Mouse (Mus musculus) liver, embryonic 14.5 days (tissue): ENCODE measurements around the gene Ncam1. TPM values are rescaled to one million over a fixed set of nuclear protein-coding genes. Genes with fewer than 3 reads are reported as not detected.

Experiments
- ATAC-seq: fragments of 200-750 bp; cut with Nextera tagmentation; 2 replicates; pipeline ENCODE4 v1.8.0; 2017; ENCODE audit warnings: moderate number of reproducible peaks, mild to moderate bottlenecking, moderate library complexity; ENCODE audit not compliant: insufficient read depth
- DNase-seq, 3 experiments: peaks; one replicate each; pipeline ENCODE4 v3.0.0-alpha.2; 2012 to 2013; ENCODE audit warnings: low read depth in 3 of 3, low spot score in 3 of 3
- H3K27ac ChIP-seq: fragments of 300-500 bp; sonication (generic); 2 replicates; pipeline ENCODE4 v1.5.1; 2014; ENCODE audit warnings: moderate library complexity, mild to moderate bottlenecking, control low read depth, inconsistent platforms
- H3K27me3 ChIP-seq: fragments of 300-500 bp; sonication (generic); 2 replicates; pipeline ENCODE4 v1.6.1; 2014; ENCODE audit warnings: mild to moderate bottlenecking, low read length, moderate library complexity; ENCODE audit not compliant: control insufficient read depth, insufficient read depth
- H3K36me3 ChIP-seq: fragments of 300-500 bp; sonication (generic); replicated peaks from 2 replicates; pipeline ENCODE4 v1.6.1; 2014; ENCODE audit warnings: low read depth; ENCODE audit not compliant: control insufficient read depth, insufficient read depth
- H3K4me1 ChIP-seq, 2 experiments: fragments of 200-500 bp in 1 of 2; fragments of 300-500 bp in 1 of 2; sonication (generic) in 1 of 2; replicated peaks; 2 replicates each; pipeline ENCODE4 v1.6.1; 2012 to 2014; ENCODE audit warnings: antibody characterized with exemption in 1 of 2, inconsistent platforms in 1 of 2, low read length in 1 of 2; ENCODE audit not compliant: control insufficient read depth in 2 of 2, insufficient read depth in 2 of 2
- H3K4me2 ChIP-seq: fragments of 300-500 bp; sonication (generic); 2 replicates; pipeline ENCODE4 v1.6.1; 2014; ENCODE audit warnings: low read depth, mild to moderate bottlenecking, control low read depth, moderate library complexity
- H3K4me3 ChIP-seq, 2 experiments: fragments of 200-500 bp in 1 of 2; fragments of 300-500 bp in 1 of 2; sonication (generic) in 1 of 2; 2 replicates each; pipeline ENCODE4 v1.5.1; 2012 to 2014; ENCODE audit warnings: low read depth in 2 of 2, low read length in 2 of 2, mild to moderate bottlenecking in 2 of 2, control low read depth in 1 of 2, inconsistent platforms in 1 of 2, moderate library complexity in 1 of 2; ENCODE audit not compliant: insufficient read depth in 1 of 2
- H3K9ac ChIP-seq: fragments of 300-500 bp; sonication (generic); replicated peaks from 2 replicates; pipeline ENCODE4 v1.6.1; 2014; ENCODE audit warnings: mild to moderate bottlenecking, control low read depth, moderate library complexity
- H3K9me3 ChIP-seq: fragments of 300-500 bp; sonication (generic); 2 replicates; pipeline ENCODE4 v1.6.1; 2016; ENCODE audit warnings: low read length, mixed read lengths; ENCODE audit not compliant: control insufficient read depth
- CTCF ChIP-seq: IDR thresholded peaks from 2 replicates; pipeline ENCODE4 v1.5.1; 2016; ENCODE audit warnings: antibody characterized with exemption, low read depth, control low read depth
- EP300 ChIP-seq: IDR thresholded peaks from 2 replicates; pipeline ENCODE4 v1.6.1; 2016; ENCODE audit warnings: antibody characterized with exemption, low read depth
- WGBS: fragments of 180-500 bp; shearing (Covaris S2); extraction: QIAGEN DNeasy Blood & Tissue Kit; methylation state at CpG from one replicate; pipeline ENCODE4 v1.1.7; 2014; ENCODE audit not compliant: insufficient replicate concordance; 5-methylcytosine and 5-hydroxymethylcytosine counted together
- polyA plus RNA-seq, 2 experiments: library from polyadenylated mRNA; depleted of rRNA in 1 of 2; stranded (reverse) in 1 of 2; unstranded in 1 of 2; fragments of >200 nt; fragmentation: Nextera tagmentation in 1 of 2; extraction: Ambion mirVana in 1 of 2; gene quantifications; 2 replicates each; pipeline versions ENCODE4 v1.2.1 to v1.2.3; 2012 to 2014

Gene Ncam1
- polyA plus RNA-seq, 2 experiments, result 0.60 to 1.9 TPM

DNA sequence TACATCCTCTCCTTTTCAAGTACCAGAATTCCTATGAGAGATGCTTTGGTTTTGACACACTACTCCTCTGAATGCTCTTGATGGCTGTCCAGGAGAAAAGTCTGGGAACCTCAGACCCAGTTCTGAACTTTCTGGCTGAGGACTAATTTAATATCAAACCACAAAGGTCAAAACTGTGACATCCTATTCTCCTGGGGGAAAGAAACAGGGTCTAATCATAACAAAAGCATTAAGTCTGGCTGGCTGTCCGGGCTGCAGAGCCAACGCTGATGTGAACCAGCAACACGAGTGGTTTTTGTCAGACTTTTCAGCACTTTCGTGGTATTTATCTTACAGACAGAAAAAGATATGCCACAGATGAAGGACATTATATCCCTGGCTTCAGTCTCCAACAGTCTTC, 192.9 kb downstream of the Ncam1 start:
- no peaks in the 10 kb centered on the region for H3K4me1 ChIP-seq
- 56% methylated on average over 4 of the region's 4 CpGs for WGBS
- H3K36me3 ChIP-seq, result no peaks in the 10 kb centered on the region
- H3K9ac ChIP-seq, result no peak overlapping the region
- TF ChIP-seq CTCF (no peak), EP300 (no peak)
- H3K4me3 ChIP-seq, result no peak overlapping the region
- H3K9me3 ChIP-seq, result no peaks in the 10 kb centered on the region
- ATAC-seq (no peak), DNase-seq (no peak)
- no peak overlapping the region for H3K27ac ChIP-seq
- H3K27me3 ChIP-seq, result no peaks in the 10 kb centered on the region
- no peak overlapping the region for H3K4me2 ChIP-seq

GRCm38 (mm10) chr9:49605351-49605750, 193.4 kb downstream of the Ncam1 start:
- Histone ChIP-seq H3K27ac (no peak overlapping the region), H3K4me2 (no peak overlapping the region), H3K4me3 (no peak overlapping the region), H3K36me3 (no peaks in the 10 kb centered on the region), H3K27me3 (no peaks in the 10 kb centered on the region), H3K9ac (no peak overlapping the region), H3K9me3 (no peaks in the 10 kb centered on the region), H3K4me1 (no peaks in the 10 kb centered on the region)
- TF ChIP-seq CTCF, result no peak
- TF ChIP-seq EP300, result no peak
- ATAC-seq (no peak), DNase-seq (no peak)
- 72% methylated on average over 3 of the region's 3 CpGs for WGBS

GRCm38 (mm10) chr9:49601215-49601614, 197.5 kb downstream of the Ncam1 start:
- ATAC-seq (no peak), DNase-seq (no peak)
- Histone ChIP-seq H3K27me3 (no peaks in the 10 kb centered on the region), H3K4me2 (no peak overlapping the region), H3K27ac (no peak overlapping the region), H3K9ac (no peak overlapping the region), H3K36me3 (no peaks in the 10 kb centered on the region), H3K4me3 (no peak overlapping the region), H3K9me3 (no peaks in the 10 kb centered on the region), H3K4me1 (no peaks in the 10 kb centered on the region)
- 52% methylated on average over 4 of the region's 4 CpGs for WGBS
- no peak for TF ChIP-seq CTCF
- no peak for TF ChIP-seq EP300

DNA sequence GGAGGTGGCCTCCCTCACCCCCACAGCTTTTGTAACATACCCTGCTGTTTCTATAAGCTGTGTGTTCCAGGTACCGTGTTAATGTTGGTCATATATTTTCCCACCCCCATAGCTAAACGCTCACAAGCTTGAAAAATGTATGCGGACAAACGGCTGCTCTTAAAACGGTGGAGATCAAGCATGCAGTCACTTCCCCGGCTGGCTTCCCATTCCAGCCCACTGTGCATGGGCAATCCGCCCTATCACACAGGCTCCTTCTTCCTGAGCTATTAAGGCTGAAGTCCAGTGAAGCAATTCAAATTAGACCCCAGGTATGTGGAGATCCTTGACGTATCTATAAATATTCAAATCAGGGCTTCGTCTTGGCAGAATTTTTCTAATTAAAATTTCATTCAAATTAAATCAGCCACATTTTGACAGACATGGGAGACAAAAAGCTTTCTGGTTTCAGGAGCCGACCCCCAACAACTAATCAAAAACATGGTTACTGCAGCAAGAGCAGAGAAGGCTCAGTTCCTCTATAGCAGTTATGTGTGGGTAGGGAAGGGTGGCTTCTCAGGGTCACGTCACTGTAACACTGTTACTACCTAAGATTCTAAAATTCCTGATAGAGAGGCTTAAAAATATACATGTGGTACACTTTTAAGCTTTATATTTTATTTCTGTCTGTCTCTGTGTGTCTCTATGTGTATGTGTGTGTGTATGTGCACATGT, 202.9 kb downstream of the Ncam1 start:
- no peak overlapping the region for H3K27ac ChIP-seq
- ATAC-seq (no peak), DNase-seq (no peak)
- no peaks in the 10 kb centered on the region for H3K36me3 ChIP-seq
- no peak overlapping the region for H3K9ac ChIP-seq
- WGBS, result 62% methylated on average over 11 of the region's 11 CpGs
- H3K4me3 ChIP-seq, result no peak overlapping the region
- no peaks in the 10 kb centered on the region for H3K9me3 ChIP-seq
- no peaks in the 10 kb centered on the region for H3K4me1 ChIP-seq
- no peak overlapping the region for H3K4me2 ChIP-seq
- no peaks in the 10 kb centered on the region for H3K27me3 ChIP-seq
- TF ChIP-seq CTCF, result no peak
- TF ChIP-seq EP300, result no peak

DNA sequence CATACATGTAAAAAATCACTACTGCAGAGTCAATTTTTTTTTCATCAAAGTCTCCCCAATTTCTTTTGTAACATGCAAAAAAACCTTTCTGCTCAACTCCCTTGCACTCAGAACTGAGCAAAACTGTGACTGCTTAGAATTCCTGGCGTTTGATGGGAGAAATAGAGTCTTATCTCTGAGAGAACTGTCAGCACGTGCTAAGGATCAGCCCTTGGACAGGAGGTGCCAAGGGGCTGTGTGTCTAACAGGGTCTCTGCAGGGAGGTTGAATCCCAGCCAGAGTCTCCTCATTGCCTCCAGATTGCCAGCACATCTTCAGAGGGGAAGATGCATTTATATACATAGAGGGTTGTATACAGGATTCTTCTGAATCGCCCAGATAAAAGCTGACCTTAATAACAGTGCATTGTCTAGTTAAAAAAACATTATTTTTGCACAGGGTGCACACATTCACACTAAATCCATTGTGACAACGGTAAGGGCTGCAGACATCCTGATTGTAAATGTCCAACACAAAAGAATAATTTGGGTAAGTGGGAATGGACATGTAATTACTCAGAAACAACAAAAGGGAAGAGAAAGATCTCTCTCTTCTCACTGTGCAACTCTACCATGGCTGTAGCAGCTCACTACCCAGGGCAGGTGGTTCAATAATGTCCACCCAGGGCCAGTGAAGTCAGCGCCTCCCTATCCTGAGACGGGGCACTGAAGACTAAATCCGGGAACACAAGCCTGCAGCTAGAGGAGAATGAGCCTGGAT, 203.7 kb downstream of the Ncam1 start:
- no peak overlapping the region for H3K27ac ChIP-seq
- no peaks in the 10 kb centered on the region for H3K36me3 ChIP-seq
- no peak for TF ChIP-seq CTCF
- no peak for TF ChIP-seq EP300
- ATAC-seq, result no peak
- 45% methylated on average over 7 of the region's 7 CpGs for WGBS
- DNase-seq, result no peak
- no peaks in the 10 kb centered on the region for H3K9me3 ChIP-seq
- H3K9ac ChIP-seq, result no peak overlapping the region
- no peak overlapping the region for H3K4me2 ChIP-seq
- H3K4me3 ChIP-seq, result no peak overlapping the region
- H3K4me1 ChIP-seq, result no peaks in the 10 kb centered on the region
- H3K27me3 ChIP-seq, result no peaks in the 10 kb centered on the region
